Mouse (Mus musculus) liver (tissue): ENCODE results near the gene Dgkb.

ENCODE experiments used
- DNase-seq: peaks from one replicate; pipeline ENCODE4 v3.0.0-alpha.2; 2020; ENCODE audit warnings: mixed read lengths

Gene Dgkb

DNA sequence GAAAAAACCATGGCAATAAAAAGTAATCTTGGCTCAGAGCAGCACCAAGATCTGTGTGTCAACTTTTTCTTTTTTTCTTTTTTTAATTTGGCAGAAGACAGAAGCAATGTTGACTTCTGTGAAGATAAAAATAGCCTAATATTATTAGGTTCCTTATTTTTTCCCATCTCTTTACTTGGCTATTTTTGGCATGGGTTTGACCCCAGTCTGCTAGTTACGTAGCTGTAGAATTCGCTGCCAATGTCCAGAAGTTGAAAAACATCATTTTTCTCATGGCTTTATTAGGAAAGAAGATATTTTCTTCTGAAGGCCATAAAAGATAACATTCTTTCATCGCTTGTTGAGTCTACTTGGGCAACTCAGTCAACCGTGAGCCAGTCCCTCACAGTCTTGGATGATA, 200.1 kb downstream of the Dgkb start:
- no peak for DNase-seq

DNA sequence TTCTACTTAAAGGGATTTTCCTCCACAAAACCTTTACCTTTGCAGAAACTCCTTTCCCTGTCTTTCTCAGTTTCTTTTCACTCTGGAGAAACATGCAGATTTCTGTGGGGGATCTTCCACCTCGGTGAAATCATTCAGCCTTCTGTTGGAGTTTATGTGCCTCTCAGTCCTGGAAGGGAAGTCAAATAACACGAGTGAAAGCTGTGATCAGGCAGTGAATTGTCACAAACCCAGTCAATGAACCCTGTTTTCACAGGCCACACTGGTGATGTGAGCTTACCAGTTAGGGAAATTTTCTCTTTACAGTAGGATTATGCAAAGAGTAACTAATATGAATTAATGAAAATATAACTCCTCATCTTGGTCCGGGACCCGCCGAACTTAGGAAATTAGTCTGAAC, 229.7 kb downstream of the Dgkb start:
- no peak for DNase-seq

DNA sequence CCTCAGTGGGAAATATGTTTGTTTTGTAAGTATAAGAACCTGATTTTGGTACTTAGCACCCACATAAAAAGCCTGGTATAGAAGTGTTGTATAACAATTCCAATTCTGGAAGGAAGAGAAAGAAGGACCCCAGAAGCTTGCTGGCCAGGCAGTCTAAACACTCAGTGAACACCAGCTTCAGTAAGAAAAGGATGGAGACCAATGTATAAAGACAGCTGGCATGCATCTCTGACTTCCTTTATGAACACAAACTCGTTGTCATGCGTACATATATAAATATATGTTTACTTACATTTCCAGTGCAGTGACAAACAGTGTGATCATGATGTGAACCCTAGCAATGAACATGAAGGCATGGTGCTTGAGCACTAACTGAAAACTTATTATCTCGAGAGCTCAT, 270.7 kb downstream of the Dgkb start:
- no peak for DNase-seq

DNA sequence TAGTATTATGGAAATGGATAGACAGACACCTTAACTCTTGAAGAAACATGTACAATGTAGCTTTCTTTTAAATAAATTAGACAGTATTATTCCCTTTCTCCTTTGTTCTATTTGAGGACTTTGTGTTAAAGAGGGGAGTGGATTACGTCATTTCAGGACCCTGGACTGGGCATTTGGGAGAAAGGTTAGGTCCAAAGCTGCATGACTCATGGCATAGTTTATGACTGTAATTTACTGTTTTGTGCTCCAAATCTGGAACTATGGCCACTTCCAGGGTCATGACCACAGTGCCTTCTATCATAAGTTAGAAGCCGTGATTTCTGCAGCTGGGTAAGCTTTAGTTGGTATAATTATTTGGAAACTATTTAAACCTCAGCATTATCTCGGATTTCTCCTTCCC, 294.4 kb downstream of the Dgkb start:
- DNase-seq: no peak

DNA sequence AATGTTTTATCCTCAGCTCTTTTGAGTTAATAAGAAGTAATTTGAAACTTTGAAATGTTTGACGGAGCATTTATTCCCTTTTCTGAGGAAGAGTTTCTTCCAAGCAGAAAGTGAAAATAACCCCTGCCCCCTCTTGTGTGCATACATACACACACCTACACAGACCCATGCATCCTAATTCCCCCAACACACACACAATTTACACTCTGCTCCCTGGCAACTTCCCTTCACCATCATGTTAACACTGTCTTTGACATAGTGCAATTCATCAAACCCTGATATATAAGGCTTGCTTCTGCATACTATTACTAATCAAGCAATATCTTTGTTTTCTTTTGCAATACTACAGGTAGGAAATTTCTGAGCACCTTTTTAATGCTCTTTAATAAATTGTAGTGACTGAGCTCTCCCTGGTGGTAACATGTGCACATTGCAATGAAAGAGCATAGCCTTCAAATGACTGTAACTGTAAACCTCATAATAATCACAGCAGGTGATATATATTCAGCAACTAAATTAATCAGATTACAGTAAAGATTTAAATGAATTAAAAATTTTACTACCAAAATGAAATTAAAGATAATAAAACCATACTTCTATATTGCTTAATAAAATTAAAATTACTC, 297.6 kb downstream of the Dgkb start:
- no peak for DNase-seq

DNA sequence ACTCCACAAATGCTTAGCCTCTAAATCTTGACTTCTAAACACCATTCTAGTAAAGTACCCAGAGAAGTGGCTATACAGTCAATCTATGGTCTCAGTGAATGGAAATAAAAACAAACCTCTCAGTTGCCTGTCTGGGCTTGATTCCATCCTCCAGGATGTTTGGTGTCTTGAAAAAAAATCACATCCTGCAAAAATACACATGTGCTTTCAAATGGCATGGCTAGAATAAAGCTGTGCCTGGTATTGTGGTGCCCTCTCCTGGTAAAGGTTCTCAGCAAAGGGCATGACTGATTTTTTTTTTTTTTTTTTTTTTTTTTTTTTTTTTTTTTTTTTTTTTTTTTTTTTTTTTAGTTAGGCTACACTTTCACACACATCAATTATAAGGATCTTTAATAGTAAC, 306.0 kb downstream of the Dgkb start:
- no peak for DNase-seq

DNA sequence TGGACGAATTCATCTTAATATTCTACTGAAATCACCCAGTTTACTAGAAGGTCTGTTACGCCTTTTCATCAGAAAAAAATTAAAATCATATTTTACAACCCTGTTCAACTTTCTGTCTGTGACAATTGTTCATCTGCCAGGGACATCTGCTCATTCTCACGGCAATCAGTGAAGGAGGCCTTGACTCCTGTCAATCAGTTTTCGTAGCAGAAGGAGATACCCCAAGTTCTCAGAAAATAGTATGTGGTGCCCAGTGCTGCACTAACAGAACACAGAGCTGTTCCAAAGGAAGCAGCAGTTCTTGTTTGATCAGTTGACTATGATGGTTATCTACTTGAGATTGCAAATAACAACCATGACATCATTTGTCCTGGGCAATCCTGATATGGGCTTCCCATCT, 307.8 kb downstream of the Dgkb start:
- DNase-seq: no peak

DNA sequence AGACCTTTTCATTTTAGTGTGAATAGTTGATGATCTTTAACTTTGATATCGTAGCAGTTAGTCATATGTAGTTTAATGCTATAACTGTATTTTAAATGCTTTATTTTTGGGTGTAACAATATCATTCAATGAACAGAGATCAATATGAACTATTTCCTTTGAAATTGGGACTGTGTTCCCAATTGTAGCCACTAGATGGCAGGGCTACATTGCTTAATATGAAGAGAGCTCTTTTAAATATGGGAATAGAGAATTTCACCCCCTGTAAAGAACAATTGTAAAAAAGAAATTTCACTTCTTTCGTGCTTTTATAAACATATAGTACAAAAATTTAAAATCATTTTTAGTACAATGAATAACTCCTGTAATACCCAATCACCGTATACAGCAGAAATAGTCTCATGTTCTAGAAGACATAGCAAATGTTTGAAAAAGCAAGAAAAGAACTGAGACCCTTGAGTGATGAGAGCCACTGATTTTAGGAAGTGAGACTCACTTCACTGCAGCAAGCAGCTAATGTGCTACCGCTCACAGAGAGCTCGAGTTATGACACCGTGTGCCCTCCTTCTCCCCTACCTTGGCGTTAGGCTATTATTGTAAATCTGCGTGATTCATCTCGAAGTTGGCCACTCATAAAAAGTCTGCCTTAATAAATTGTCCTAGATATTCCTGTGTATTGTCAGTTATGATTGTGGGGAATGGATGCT, 312.8 kb downstream of the Dgkb start:
- no peak for DNase-seq

DNA sequence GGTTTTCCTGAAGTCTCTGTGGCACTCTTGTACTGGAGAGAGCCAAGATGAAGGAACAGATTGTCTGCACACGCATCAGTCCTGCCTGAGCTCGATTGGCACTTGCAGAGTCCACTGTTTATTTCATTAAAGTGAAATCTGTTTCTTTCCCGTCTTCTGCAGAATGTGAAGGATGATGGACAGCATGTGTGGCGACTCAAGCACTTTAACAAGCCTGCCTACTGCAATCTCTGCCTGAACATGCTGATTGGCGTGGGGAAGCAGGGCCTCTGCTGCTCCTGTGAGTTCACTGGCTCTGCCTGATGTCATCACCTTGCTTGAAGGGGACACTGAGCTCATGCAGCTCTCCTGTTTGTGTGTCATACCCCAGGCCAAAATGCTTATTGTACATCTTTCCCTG, 318.9 kb downstream of the Dgkb start:
- no peak for DNase-seq

DNA sequence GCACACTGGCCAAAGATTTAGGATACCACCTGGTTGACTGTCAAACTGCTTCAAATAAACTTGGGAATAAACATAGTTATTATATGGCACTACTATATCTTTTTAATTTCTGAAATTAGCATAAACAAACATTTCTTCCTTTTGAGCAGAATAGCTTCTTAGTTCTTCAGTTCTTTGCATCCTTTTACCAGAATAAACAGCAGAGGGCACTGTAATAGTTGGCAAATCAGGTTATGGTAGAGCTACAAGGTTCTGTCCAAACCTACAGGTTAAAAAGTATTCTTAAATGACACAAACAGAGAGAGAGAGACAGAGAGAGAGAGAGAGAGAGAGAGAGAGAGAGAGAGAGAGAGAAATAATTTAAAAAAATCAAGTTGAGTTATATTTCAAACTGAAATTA, 322.5 kb downstream of the Dgkb start:
- DNase-seq: no peak

DNA sequence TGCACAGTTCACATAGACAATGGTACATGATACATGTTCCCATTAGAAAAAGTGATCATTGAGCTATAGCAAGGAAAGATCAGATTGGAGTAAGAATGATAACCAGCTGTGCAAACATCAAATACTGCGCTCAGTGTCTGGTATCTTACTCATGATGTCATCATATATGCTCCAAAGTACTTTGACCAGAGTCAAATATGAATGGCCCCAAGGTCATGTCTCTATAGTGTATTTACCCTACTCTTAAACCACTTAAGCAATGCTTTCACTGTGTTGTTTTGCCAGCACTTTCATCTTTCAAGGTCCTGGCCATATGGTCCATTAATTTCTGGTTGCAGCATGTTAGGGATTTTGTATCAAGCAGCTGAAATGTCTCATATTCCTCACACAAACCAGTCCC, 415.1 kb downstream of the Dgkb start:
- no peak for DNase-seq

DNA sequence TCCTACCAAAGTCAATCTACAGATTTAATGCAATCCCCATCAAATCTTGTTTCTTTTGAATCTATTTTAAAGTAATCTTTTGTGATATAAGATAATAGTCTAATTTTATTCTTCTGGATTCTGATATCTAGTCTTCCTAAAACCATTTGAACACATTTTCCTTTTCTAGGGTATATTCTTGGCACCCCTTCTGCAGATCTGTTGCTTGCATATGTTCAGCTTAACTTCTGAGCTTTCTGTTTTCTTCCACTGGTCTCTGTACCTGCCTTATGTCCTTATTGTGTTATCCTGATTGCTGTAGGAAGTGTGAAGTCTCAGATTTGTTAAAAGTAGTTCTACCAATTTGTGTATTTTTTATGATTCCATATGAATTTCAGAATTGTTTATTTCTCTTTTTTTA, 451.3 kb downstream of the Dgkb start:
- no peak for DNase-seq

DNA sequence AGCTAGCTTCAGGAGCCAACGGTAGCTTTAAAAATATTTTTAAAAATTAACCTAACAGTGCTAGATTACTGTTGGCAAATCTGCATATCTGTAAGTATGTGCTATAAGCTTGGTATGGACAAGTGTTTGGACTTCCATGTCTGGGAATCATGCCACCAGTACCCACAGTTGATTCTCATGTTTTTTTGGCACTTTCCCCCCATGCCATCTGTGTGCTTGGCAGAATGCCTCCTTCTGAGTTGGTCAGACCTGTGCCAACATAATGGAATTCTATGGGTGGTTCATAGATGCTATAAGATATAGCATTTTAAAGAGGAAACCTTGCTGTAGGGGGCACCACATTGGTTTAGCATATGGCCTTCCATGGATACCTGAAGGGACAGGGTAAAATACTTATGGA, 484.0 kb downstream of the Dgkb start:
- DNase-seq: no peak

DNA sequence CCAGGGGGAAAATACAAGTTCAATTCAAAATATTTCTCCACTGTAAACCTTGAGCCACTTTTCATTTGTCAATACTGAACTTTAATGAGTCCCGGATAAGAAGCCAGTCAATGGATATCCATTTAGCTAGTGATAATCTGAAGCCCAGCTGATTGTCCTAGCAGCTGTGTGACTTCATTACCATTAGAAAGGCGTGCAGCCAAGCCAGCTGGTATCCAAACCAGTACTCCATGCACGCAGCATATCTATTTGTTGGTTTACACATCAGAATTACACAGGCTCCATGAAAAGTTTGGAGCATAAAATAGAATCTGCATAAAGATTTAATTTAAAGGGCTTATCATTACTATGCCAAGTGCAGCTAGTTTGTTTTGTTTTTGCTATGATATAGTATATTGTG, 486.3 kb downstream of the Dgkb start:
- DNase-seq: no peak

DNA sequence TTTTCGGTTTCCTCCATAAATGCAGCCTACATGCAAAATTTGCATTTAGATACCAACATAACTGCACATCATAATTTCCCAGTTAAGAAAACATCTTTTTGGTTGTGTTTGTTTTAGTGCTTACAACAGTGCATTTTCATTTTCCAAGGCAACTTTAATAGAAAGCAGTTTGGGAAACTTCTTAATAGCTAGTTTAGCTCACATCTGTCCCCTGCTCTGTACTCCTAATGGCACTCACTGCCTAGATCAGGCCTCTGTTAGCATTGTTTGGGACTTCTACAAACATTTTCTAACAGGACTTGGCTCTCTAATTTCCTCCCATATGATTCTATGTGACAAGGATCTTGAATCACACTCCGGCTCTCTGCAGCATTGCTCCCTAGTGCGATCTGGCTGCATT, 486.7 kb downstream of the Dgkb start:
- DNase-seq: no peak

DNA sequence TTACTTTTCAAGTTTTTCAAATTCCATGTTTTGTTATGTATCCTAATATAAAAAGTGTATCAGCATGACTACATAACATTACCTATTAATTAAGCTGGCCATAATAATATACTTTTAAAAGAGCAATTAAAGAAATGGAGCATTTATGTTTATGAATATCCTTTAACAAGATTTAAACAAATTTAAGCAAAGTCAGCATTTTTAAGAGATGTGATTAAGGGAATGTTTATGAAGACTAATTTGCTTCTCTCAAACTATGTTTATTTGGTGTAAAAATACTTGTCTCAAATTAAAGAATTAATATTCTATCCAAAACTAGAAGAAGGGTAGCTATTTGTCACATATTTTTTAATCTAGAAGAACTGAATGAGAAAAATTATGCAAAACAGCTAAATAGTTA, 492.4 kb downstream of the Dgkb start:
- no peak for DNase-seq

DNA sequence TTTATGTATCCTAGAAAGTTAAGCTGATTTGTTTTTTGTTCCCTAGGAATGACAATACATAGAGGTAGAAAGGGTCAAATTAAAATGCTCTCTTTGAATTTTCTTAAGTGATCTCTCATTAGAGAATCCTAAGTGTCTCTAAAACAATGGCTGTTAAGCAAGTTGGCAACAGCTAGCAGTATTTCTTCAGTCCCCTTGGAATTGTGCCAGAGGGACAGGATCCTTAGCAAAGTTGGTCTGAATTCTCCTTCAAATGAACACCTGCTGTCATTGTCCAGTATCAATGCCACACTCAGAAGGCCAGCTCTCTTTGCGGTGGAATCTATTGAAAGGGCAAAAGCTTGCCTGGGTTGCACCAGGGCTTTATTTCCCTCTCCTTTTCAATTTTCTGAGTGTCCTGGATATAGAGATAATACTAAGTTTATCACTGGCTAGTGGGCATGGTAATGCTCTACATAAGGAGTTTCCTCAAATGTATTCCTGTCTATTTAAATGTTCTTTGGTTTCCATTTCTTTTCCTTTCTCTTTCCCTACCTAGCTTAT, 510.3 kb downstream of the Dgkb start:
- no peak for DNase-seq

DNA sequence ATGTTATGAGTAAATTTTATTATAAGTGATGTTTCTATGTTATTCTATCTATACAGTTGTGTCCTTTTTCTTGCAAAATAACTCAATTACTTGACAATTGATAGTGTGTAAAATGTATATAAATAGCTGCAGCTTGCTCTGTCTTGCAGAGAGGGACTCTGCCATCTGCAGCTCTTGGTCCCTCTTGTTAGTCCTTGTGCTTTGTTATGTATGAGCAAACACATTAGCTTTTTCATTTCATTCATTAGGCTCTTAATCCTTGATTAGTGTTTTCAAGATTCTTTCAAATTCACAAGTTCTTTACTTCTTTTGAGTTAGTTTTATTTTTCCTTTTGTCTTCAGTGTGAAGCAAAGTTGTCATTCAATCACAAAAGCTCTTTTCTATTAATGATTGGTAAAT, 511.3 kb downstream of the Dgkb start:
- DNase-seq: no peak

DNA sequence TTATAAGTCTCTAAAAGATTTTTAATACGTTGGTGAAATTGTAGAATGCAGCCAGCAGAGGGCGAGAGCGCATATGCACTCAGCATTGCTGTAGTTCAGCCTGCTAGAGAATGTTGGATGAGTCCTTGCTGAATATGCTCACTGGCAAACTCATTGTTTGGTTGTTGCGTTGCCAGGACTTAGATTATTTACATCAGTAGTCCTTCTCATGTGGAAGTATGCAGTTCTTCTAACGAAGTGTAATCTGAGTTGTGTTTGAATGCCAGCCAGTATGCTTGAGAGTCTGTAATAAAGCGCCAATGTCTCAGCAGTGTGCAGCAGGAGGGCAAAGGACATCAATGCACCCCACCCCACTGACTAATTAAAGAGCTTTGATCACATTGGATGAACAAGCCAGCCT, 525.1 kb downstream of the Dgkb start:
- peak; percentile 28 for DNase-seq

DNA sequence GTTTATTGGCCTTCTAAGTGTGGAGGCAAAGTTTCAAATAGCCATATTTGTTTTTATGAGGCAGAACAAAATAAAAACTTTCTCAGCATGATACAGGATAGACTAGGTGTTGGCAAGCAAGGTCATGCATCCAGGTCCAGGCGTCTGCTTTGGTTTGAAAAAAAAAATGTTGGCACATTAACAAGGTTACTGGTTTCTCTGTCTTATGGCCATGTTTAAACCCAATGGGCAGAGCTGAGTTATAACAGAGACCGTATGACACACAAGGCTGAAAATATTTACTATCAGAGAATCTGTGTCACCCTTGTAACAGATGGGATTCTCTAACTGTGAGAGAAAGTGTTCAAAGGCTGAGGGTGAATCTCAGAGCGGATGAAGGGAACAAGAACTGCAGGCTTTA, 535.0 kb downstream of the Dgkb start:
- no peak for DNase-seq

DNA sequence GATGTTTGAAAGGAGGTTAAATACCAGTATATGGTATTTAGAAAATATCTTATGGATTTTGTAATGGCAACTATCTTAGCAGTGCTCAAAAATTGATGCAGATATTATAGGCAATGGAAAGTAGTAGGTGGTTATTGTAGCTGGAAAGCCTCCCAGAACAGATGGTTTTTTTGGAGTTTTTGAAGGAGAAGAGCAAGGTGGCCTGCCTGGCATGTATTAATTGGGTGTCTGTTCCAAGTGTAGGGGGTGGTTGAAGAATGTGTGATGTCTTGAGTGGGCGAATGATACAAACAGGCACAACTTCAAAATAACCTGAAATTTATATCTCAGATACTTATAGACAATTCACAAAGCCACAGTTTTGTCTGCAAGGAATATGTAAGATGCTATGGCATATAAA, 538.9 kb downstream of the Dgkb start:
- DNase-seq: no peak

DNA sequence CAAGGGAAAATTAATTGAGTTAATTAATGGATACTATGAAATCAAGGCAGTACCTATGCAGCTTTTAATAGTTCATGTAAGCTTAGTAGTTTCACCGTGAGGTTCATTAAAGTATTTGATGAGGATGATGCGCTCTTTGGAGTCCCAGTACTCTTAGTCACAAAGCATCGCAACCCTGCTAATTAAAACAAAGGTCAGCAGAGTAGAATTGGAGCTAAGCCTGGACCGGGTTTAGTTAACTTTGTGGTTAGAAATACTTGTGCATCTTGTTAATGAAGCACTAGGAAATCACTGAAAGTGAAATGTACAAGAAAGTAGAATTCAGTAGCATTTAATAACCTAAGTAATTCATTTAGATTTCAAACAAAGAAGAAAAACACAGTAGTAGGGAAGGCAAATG, 544.0 kb downstream of the Dgkb start:
- DNase-seq: no peak

DNA sequence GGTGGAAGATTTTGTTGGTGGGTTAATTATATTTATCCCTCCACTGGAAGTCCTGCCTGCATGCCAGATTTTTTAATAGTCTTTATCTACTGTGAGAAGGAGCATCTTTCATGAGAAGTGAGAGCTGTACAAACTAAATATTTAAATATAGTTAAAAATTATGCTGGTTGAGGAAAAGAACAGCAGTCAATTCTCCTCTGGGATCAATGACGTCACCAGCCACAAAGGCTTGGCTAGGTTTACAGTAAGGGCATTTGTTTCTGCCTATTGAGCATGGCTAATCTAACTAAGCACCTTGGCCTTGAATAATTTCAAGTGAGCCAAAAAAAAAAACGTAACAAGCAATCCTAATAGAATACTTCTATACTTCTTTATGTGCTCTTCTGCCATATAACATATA, 554.1 kb downstream of the Dgkb start:
- DNase-seq: no peak

DNA sequence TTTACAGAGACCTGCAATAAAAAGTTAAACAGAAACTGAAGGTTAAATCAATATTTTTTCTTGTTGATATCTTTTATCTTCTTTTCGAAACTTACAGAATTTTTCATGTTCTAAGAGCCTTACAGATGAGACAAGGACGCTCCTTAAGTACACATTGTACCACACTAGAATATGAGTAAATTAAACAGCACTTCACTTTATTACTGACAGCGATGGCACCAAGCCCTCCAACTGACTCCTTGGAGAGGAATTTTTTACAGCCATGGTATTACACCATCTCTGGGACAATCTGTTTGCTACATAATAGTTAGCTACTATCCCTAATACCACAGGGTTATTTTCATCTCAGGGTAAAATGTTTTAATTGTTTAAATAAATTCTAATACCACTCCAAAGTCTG, 556.6 kb downstream of the Dgkb start:
- DNase-seq: no peak

DNA sequence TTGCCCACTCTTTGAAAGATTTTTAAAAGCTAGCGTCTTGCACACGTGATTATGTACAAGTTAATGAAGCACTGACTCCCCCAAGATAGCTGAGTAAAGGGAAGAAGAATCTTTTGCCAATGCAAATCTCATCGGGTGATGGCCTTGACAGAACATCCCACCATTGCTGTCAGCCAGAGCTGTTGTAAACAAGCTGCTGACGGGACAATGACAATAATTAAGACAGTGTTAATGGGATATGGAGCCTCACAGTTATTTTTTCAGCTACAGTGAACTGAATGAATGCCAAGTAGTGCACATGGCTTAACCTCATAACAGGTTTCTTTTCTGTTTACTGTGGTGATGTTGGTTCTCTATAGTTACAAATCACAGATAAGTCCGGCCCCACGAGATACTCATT, 568.4 kb downstream of the Dgkb start:
- DNase-seq: no peak
